Mouse (Mus musculus) right cerebral cortex, postnatal 10 days (tissue): ENCODE data around the gene Ccl17.

Source experiments
- DNase-seq, 2 experiments: peaks; one replicate each; pipeline ENCODE4 v3.0.0; 2021; ENCODE audit warnings: low spot score in 2 of 2

Ccl17 gene

DNA sequence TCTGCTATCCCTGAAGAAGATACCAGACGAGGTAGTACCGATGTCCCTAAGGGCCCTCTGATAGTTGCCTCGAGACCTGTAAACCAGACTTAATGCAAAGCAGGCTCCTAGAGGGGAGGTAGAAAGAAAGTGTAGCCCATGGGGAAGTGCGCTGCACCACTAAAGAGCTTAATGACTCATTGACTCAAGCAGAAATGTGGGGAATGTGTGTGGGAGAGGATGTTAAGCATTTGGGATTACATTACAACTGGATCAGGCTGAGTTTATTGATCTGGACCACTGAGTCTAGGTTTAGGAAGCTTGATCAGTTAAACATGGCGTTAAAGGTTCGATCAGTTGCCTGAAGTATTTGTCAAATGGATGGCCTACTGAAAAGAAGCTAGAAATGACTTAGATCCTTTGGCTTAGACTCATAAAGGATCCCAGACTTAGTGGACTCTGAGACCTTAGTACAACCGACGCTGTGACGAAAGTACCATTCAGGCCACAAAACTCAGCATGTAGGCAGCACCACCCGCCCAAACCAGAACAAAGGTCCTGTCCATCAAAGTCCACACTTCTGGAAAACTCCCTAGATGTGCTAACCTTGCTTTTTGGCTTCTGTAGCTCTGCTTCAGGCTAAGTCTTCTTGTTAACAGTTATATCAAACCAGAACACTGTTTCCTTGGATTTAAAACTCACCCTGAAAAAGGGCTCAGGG lies 20.8 kb upstream of the Ccl17 start:
- DNase-seq: no peak

DNA sequence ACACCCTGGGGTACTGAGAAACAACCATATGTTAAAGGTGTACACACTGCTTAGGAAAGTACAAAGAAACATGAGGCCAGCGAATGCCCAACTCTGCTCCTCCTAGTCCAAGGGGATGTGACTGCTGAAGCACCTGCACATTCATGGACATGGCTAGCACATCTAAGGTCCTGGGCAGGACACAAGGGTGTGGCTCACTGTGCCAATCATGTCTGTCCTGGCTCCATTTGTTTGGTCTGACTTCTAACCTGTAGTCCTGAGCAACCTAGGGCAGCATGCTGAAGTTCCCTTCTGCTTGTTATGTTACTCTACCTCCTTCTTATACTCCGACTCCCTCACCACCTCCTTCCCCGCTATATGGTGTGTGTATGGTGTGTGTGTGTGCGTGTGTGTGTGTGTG lies 15.9 kb upstream of the Ccl17 start:
- DNase-seq: no peak

DNA sequence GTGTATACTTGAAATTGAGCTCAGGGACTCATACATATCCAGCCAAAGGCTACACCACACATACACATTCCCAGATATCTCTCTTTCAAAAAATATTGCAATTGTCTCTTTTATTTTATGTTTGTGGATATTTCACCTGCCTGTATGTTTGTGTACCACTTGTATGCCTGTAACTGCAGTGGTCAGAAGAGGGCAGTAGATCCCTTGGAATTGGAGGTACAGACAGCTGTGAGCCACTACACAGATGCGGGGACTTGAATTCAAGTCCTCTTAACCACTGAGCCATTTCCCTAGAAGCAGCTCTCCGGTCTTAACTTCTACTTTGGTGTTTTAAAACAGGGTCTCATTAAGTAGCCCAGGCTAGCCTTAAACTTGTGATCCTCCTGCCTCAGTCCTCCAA lies 15.5 kb upstream of the Ccl17 start:
- DNase-seq: no peak

DNA sequence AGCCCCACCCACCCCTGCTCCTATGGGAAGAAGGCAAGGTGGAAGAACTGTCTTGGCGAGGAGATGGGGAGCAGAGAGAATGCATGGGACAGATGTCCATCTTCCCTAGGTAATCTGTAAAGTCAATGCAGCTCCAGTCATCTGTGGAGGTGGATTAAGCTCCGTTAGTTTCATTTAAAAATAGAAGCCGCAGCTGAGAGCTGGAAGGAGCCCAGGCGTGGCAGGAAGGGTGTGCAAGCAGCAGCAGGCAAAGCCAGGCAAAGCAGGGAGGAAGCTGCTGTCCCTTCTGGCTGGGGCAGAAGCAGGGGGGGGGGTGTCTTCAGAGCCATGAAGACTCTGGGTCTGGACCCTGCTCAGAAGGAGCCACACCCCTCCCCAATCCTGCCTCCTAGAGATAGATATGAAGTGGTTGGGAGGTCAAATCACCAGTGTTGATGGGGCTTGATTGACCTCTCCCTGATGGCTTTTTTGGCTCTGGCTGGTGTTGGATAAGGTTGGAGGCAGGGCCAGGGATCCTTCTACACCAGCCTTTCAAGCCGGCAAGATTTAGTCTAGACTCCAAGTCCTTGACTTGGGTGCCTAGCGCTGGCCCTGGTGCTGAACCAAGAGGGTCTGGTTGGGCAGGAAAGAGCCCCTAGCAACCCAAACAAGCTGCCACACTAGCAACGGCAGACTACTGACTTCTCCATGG lies 9.8 kb upstream of the Ccl17 start:
- DNase-seq: peak; percentile 72 to 78

DNA sequence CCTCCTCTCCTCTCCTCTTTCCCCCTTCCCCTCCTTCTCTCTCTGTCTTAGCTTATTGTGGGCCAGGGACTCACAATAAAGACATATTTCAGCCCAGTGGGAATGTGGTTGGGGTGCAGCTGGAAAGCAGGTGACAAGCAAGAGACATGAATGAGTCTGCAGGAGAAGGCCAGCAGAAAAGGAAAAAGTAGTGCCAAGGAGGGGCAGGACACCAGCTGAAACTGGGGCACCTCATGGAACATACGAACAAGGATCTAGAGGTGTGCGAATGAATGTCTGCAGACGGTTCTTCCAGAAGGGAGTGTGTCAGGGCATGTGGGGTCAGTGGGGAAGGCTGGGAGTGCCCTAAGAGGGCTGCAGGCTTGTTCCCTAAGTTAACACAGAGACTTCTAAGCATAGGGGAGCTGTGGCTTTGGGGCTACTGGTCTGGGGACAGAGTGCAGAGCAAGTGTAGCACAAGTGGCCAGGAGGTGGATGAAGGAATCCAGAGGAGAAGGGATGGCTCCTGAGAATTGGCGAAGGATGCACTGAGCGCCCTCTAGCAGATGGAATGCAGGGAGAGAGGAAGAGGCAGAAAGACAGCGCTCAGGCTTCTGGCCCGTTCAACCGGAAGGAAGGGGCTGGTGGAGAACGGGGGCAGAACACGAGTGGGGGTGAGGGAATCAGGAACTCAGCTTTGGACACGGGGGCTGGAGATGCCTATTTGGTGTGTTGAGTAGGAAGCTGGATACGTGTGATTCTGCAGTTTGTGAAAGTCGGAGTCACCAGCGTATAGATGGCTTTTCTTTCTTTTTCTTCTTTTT lies 8.8 kb upstream of the Ccl17 start:
- DNase-seq: peak in 1 of 2 experiments; percentile 63

DNA sequence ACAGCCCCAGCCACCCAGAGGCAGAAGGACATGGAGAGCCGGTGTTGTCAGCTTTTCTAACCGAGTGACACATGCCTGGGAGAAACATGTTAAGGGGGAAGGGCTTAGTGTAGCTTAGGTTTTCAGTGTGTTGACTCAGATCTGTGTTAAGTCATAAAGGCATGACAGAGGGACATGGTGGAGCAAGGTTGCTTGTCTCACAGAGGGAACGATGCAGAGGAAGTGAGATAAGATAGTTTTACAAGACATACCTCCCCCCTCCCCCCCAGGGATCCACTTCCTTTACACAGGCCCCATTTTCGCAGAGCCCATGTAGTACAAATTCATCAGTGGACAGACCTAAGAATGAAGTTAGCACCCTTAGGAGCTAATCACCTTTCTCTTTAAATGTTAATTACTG lies 7.9 kb upstream of the Ccl17 start:
- DNase-seq: no peak

DNA sequence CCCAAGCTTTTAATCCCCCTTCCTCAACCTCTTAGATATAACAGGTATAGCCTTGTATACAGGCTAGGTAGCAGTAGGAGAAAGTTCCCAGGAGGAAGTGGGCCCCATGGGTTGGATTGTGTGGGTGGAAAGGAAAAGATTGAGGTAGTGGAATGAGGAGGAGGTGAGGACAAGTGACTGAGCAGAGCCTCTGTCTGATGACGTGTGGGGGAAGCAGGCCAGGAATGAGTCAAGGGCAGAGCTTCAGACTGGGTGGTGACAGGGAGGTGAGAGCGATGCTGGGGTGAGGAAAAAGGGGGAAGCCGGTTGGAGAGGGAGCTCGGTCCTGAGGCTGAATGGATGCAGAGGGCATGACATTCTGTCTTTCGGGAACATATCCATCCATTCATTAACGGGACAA lies 6.7 kb upstream of the Ccl17 start:
- DNase-seq: no peak

DNA sequence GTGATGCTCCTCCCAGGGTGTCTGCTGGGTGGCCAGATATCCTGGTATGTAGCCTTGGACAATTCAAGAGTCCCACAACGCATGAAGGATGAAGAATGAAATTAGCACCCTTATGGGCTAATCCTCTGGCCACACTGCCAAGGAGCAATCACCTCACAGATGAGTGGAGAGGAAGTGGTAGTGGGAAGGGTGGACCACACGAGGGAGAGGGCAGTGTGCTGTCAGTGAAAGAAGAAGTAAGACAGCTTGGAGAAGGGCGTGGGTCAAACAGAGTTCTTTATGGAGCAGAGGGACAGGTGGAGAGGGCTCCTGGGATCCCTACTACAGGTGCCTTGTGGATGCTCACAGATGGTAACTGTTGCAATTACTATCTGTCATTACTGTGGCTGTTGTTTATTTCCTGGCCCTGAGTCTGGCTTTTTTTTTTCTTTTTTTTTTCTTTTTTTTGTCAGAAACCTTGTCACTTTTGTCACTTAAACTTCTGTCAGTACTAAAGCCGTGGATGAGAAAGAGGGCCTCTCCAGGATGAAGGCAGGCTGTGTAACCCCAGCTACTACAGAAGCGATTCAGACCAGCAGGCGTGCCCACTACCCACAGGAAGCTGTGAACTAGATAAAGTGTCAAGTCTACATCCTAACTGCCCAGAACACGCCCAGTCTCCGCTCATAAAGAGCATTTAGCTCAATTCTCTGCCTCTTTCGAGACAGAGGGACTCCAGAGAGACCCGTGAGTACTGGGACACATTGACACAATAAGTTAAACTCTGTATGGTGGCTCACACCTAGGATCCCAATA lies 5.5 kb upstream of the Ccl17 start:
- no peak for DNase-seq

DNA sequence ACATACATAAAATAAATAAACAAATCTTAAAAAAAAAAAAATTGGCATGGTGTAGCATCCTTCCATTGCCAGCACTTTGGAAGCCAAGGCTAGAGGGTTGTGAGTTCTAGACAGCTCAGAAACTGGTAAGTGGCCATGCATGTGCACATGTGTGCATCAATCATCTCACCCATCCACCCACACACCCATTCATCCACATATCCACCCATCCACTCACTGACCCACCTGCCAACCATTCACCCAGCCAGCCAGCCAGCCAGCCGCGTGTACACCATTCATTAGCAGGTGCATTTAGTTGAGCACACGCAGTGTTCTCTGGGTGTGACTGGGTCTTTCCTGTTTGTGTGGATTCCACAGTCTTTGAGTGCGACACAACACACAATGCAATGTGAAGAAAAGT lies 4.4 kb upstream of the Ccl17 start:
- DNase-seq: no peak

DNA sequence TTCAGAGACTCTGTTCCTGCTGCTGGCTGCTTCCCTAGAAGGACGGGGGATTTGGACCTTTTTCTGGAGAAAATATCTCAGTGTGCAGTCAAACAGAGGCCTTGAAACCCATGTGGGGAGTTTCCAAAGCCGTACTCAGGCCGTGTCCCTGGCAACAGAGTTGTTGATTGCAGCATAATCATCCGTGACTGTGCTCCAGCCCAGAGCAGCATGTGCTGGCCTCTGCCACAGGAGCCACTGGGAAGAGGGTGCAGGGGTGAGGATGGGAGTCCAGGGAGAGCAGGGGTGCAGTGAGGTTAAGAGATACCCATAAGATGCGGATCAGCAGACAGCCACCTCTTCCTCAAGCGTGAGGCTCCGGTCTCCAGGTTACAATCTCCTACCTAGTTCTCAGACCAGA lies 2.7 kb upstream of the Ccl17 start:
- no peak for DNase-seq

DNA sequence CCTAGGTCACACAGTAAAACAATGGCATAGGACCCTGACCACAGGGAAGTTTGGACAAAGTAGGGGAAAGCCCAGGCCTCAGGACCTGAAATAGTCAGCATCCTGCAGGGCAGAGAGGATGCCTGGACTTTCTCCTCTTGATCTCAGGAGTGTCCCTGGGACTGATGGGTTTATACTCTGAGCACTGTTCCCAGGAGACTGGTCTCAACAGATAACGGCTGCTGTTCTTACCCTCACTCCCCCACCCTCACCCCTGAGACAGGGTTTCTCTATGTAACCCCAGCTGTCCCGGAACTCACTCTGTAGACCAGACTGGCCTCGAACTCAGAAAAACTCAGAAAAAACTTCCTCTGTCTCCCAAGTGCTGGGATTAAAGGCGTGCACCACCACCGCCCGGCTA lies 1.9 kb upstream of the Ccl17 start:
- DNase-seq: no peak

DNA sequence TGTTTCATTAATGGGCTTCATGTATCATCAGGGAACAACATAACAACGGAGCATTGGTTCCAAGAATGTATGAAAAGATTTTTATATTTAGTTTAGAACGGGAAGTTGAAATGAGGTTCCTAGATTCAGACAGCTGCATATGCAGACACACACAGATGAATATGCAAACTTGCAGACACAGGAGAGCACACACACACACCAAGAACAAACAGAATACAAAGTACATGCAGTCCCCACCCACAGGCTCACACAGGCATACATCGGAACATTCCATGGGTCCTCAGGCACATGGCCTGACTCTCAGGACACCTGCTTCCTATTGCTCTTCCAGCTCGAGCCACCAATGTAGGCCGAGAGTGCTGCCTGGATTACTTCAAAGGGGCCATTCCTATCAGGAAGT lies 602 bp downstream of the Ccl17 start:
- no peak for DNase-seq

DNA sequence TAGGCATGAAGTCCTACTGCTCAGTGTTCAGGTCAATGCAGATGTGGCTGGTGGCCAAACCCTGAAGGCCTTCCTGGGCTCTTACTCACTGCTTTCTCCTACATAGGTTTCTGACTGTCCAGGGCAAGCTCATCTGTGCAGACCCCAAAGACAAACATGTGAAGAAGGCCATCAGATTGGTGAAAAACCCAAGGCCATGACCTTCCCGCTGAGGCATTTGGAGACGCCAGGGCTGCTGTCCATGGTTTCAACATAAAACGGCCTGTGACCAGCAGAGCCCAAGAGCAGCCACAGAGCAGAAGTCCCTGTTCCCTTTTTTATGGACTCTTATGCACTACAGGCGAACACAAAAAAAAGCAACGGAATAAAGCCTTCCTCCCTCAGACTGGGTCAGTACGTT lies 1.4 kb downstream of the Ccl17 start:
- DNase-seq: peak in 1 of 2 experiments; percentile 31

DNA sequence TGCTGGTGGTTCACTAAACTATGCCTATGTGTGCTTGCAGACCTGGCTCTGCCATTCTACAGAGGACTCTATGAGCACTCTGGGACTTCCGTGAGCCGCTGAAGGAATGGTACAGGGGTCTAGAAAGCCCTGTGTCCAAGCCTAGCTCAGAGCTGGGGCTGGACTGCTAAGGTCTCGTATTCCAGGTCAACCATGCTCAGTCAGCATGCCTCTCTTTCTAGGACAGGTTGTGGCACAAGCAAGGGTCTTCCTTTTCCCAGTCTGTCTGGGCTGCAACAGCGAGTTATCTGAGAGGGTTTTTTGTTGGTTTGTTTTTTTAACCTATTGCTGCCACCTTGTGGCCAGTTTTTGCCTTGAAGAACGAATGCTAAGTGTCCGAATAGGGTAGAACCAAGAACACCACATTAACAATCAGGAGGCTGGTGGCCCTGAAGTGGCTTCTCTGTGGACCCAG lies 2.4 kb downstream of the Ccl17 start:
- DNase-seq: peak; percentile 91 to 93

DNA sequence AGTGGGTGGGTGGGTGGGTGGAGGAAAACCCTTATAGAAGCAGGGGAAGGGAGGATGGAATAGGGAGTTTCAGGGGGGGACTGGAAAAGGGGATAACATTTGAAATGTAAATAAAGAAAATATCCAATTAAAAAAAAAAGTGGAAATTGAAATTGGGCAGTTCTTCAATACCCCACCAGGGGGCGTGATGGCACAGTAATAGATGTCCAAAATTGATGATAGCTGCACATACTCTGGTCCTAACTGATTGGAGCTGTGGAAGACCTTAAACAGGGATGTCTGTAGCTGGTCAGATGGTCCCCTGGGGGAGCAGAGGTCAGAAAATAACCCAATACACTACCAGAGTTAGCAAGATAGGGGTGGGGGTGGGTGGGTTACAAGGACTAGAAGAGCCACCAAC lies 4.3 kb downstream of the Ccl17 start:
- DNase-seq: peak in 1 of 2 experiments; percentile 28

DNA sequence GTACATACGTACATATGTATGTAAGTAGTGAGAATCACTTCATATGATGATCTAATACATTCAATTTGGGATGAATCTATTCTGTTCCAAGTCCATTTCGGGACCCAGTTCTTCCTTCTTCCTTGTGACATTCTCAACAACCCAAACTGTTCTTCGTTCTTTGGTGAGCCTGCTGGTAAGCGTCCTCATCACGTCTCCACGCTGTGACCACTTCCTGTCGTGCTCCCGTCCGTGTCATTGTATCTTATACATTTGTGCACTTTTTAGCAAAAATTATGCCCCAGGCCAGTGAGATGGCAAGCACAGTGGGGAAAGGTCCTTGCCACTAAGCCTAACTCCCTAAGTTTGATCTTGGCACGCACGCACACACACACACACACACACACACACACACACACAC lies 7.7 kb downstream of the Ccl17 start:
- no peak for DNase-seq

DNA sequence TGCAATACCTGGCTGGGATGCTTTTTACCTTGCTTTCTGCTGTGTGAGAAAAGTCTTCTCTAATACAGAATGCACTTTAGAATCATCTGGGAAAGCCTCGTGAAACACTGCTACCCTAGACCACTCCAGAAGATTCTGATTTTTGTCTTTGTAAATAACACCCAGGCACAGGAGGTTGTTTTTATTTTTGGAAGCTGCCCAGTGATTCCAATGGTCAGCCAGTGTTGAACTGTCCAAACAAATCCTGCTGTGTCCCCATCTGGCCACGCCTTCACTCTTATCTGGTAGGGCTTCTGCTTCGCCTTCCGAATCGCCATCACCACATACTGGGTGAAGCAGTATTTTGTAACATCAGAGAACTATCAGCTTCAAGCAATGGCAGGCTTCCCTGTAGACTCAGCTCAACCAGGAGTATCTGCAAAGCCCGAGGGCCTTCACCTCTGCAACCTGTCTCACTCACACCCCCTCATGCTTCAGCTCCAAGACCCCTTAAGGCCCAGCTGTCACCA lies 9.5 kb downstream of the Ccl17 start:
- DNase-seq: no peak

DNA sequence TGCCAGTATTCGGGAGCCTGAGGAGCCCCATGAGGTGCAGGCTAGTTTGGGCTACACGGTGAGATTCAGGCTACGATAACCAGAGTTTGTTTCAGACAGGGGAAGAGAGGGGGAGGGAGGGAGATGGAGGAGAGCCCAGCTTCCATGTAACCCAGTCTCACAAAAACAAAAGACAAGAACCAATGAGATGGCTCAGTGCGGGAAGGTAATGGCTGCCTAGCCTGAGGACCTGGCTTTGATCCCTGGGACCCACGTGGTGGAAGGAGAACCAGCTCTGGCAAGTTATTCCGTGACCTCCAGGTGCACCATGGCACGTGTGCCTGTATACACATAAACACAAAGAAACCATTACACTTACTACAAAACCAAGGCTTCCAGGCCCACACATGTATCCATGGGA lies 10.3 kb downstream of the Ccl17 start:
- DNase-seq: no peak

DNA sequence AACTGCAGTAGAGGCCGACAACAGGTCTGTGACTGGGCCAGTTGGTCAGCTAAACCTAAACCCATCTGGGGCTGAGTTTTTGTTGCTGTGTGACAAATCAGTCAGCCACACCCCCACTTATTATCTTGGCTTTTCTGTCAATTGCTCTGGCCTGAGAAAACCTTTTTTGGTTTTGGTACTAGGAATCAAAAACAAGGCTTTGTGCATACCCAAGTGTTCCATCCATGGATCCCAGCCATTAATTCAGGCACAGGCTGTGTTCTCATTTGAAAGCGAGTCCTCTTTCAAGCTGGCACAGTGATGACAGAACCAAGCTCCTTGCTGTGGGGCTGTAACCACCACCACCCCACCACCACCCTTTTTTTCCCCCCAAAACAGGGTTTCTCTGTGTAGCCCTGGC lies 11.1 kb downstream of the Ccl17 start:
- DNase-seq: no peak

DNA sequence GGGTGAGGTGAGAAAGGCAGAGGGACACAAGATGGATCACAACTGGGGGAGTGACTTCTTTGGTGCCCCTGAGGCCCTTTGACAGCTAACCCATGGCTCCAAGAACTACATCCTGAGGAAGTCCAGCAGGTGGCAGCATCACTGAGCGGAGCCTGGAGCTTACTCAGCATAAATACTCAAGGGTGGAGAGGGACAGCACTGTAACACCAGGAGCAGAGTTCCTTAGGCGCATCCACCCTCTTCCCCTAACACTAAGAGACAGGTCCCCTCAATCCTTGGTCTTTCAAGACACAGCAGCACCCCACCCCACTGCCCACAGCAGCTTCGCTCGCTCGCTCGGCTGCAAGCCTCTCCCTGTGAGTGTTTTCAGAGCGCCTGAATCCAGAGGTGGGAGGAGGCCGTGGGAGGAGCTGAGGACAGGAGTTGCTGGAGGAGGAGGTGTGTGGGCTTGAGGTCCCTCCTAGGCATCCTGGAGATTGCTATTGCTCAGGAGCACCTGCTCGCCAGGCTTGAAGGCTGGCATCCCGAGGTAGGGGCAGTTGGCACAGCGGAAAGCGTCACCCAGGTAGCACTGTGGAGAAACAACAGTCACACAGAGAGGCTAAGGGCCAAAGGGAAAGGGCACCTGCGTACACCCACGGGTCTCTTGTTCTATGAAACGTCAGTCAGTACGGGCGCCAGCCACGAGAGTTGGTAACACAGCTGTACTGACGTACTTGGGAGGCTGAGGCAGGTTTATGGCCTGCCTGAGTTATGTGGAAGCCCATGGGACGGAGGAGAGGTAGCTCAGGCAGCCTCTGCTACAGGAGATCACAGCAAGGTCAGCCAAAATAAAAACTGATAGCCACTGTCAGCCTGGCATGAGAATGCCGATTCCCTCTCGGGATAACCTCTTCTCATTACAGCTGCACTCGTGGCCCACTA lies 12.6 kb downstream of the Ccl17 start:
- DNase-seq: peak in 1 of 2 experiments; percentile 73

DNA sequence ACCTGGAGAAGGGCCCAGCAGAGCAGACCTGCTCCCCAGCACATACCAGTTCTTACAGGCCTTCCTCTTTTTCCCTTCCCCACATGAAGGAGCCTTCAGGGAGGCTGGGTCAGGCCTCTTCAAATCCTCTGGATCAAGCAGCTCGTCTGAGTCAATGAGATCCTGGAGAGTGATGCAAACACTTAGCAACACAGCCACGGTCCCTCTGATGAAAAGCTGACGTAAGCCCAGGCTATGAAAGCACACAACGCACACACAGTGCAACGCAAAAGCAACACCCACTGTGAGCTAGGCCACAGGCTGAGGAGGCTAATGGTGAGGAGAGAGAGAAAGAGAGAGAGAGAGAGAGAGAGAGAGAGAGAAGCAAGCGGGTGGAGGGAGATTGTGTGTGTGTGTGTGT lies 14.9 kb downstream of the Ccl17 start:
- DNase-seq: no peak
